Mouse (Mus musculus): ENCODE data around the gene Lhfpl5. TPM values are rescaled to one million over a fixed set of nuclear protein-coding genes. Genes with fewer than 3 reads are reported as not detected.
"Not testable (repeated sequence)": the region's sequence is repeated elsewhere in the genome, so short reads cannot be mapped to it uniquely, and the experiment has no call there.

Lhfpl5 gene
- polyA plus RNA-seq, 1 experiment from 2014 or later: 0.61 TPM

GRCm38 (mm10) chr17:28546925-28547324 is 28.5 kb upstream of the Lhfpl5 start:
- 89% methylated on average over 1 of the region's 1 CpGs for WGBS
- Histone ChIP-seq H3K36me3 (ENCODE audit: insufficient read depth, low read length) (no peaks in the 10 kb centered on the region), H3K27ac (ENCODE audit: low read length) (no peak overlapping the region), H3K4me3 (ENCODE audit: low read length) (no peak overlapping the region), H3K9me3 (ENCODE audit: low read length) (peaks cover 1% of the 10 kb centered on the region; the same call in 1 of the 2 replicates), H3K9ac (replicated peaks; ENCODE audit: low read length) (no peak overlapping the region), H3K4me2 (replicated peaks; ENCODE audit: low read depth, low read length) (no peak overlapping the region), H3K4me1 (ENCODE audit: insufficient read depth, low read length) (no peaks in the 10 kb centered on the region), H3K27me3 (ENCODE audit: insufficient read depth, low read length) (no peaks in the 10 kb centered on the region)
- ATAC-seq (ENCODE audit: low FRiP score, low TSS enrichment): no peak

- Histone ChIP-seq H3K27ac (ENCODE audit: low read length) (no peak overlapping the region), H3K4me1 (ENCODE audit: insufficient read depth, low read length) (no peaks in the 10 kb centered on the region; the same call in 1 of the 2 replicates), H3K4me3 (ENCODE audit: low read length) (no peak overlapping the region), H3K9me3 (ENCODE audit: low read length) (no peaks in the 10 kb centered on the region), H3K4me2 (replicated peaks; ENCODE audit: low read depth, low read length) (no peak overlapping the region), H3K36me3 (ENCODE audit: insufficient read depth, low read length) (no peaks in the 10 kb centered on the region), H3K27me3 (ENCODE audit: insufficient read depth, low read length) (no peaks in the 10 kb centered on the region), H3K9ac (replicated peaks; ENCODE audit: low read length) (no peak overlapping the region)
- 59% methylated on average over 11 of the region's 11 CpGs for WGBS
- ATAC-seq (ENCODE audit: low FRiP score, low TSS enrichment): no peak
Observed at GRCm38 (mm10) chr17:28548550-28548949, 26.9 kb upstream of the Lhfpl5 start.

- WGBS: 75% methylated on average over 14 of the region's 14 CpGs
- H3K4me2 ChIP-seq (replicated peaks; ENCODE audit: low read depth, low read length): no peak within 1 kb of the TSS
- no peak within 1 kb of the TSS for H3K9ac ChIP-seq (replicated peaks; ENCODE audit: low read length)
- no peak within 1 kb of the TSS for H3K27ac ChIP-seq (ENCODE audit: low read length)
- no peaks in the 10 kb centered on the region; the same call in 1 of the 2 replicates for H3K4me1 ChIP-seq (ENCODE audit: insufficient read depth, low read length)
- no peaks in the 10 kb centered on the region for H3K27me3 ChIP-seq (ENCODE audit: insufficient read depth, low read length)
- H3K9me3 ChIP-seq (ENCODE audit: low read length): no peaks in the 10 kb centered on the region
- no peaks in the 10 kb centered on the region for H3K36me3 ChIP-seq (ENCODE audit: insufficient read depth, low read length)
- no peak within 1 kb of the TSS for H3K4me3 ChIP-seq (ENCODE audit: low read length)
- ATAC-seq (ENCODE audit: low FRiP score, low TSS enrichment): no peak
Observed at GRCm38 (mm10) chr17:28549111-28549510, 26.3 kb upstream of the Lhfpl5 start, which contains the start of gene Clpsl2. Clpsl2 (plus strand) TSS chr17:28549411.

GRCm38 (mm10) chr17:28553040-28553793 is 22.2 kb upstream of the Lhfpl5 start:
- H3K27me3 ChIP-seq (ENCODE audit: insufficient read depth, low read length): no peaks in the 10 kb centered on the region
- WGBS: 7% methylated on average over 14 of the region's 14 CpGs
- H3K9ac ChIP-seq (replicated peaks; ENCODE audit: low read length): no peak overlapping the region
- H3K4me1 ChIP-seq (ENCODE audit: insufficient read depth, low read length): no peaks in the 10 kb centered on the region; the same call in 1 of the 2 replicates
- no peak overlapping the region for H3K4me3 ChIP-seq (ENCODE audit: low read length)
- no peak overlapping the region for H3K4me2 ChIP-seq (replicated peaks; ENCODE audit: low read depth, low read length)
- H3K27ac ChIP-seq (ENCODE audit: low read length): no peak overlapping the region
- H3K9me3 ChIP-seq (ENCODE audit: low read length): no peaks in the 10 kb centered on the region
- no peak for ATAC-seq (ENCODE audit: low FRiP score, low TSS enrichment)
- H3K36me3 ChIP-seq (ENCODE audit: insufficient read depth, low read length): no peaks in the 10 kb centered on the region

- H3K36me3 ChIP-seq (ENCODE audit: insufficient read depth, low read length); H3K27ac ChIP-seq (ENCODE audit: low read length); H3K27me3 ChIP-seq (ENCODE audit: insufficient read depth, low read length); H3K9ac ChIP-seq (replicated peaks; ENCODE audit: low read length); H3K4me3 ChIP-seq (ENCODE audit: low read length); H3K4me2 ChIP-seq (replicated peaks; ENCODE audit: low read depth, low read length); ATAC-seq (ENCODE audit: low FRiP score, low TSS enrichment); H3K9me3 ChIP-seq (ENCODE audit: low read length); H3K4me1 ChIP-seq (ENCODE audit: insufficient read depth, low read length): not testable (repeated sequence)
- 95% methylated on average over 4 of the region's 4 CpGs for WGBS
Observed at GRCm38 (mm10) chr17:28554021-28554420, 21.4 kb upstream of the Lhfpl5 start.

GRCm38 (mm10) chr17:28556635-28557396 is 18.6 kb upstream of the Lhfpl5 start:
- Histone ChIP-seq H3K4me2 (replicated peaks; ENCODE audit: low read depth, low read length) (no peak overlapping the region), H3K9me3 (ENCODE audit: low read length) (no peaks in the 10 kb centered on the region), H3K4me1 (ENCODE audit: insufficient read depth, low read length) (no peaks in the 10 kb centered on the region; the same call in 1 of the 2 replicates), H3K27me3 (ENCODE audit: insufficient read depth, low read length) (no peaks in the 10 kb centered on the region), H3K27ac (ENCODE audit: low read length) (no peak overlapping the region), H3K36me3 (ENCODE audit: insufficient read depth, low read length) (no peaks in the 10 kb centered on the region), H3K9ac (replicated peaks; ENCODE audit: low read length) (no peak overlapping the region), H3K4me3 (ENCODE audit: low read length) (no peak overlapping the region)
- no peak for ATAC-seq (ENCODE audit: low FRiP score, low TSS enrichment)
- WGBS: 49% methylated on average over 6 of the region's 6 CpGs

- Histone ChIP-seq H3K4me3 (ENCODE audit: low read length) (no peak overlapping the region), H3K9ac (replicated peaks; ENCODE audit: low read length) (no peak overlapping the region), H3K9me3 (ENCODE audit: low read length) (no peaks in the 10 kb centered on the region), H3K36me3 (ENCODE audit: insufficient read depth, low read length) (no peaks in the 10 kb centered on the region), H3K4me1 (ENCODE audit: insufficient read depth, low read length) (no peaks in the 10 kb centered on the region; the same call in 1 of the 2 replicates), H3K27me3 (ENCODE audit: insufficient read depth, low read length) (no peaks in the 10 kb centered on the region), H3K27ac (ENCODE audit: low read length) (no peak overlapping the region), H3K4me2 (replicated peaks; ENCODE audit: low read depth, low read length) (no peak overlapping the region)
- no peak for ATAC-seq (ENCODE audit: low FRiP score, low TSS enrichment)
- 66% methylated on average over 6 of the region's 6 CpGs for WGBS
Observed at GRCm38 (mm10) chr17:28557772-28558171, 17.7 kb upstream of the Lhfpl5 start.

GRCm38 (mm10) chr17:28560598-28560997 is 14.8 kb upstream of the Lhfpl5 start, which contains the start of gene Clps:
Clps (minus strand) TSS chr17:28560766.
- no peaks in the 10 kb centered on the region for H3K9me3 ChIP-seq (ENCODE audit: low read length)
- no peaks in the 10 kb centered on the region for H3K36me3 ChIP-seq (ENCODE audit: insufficient read depth, low read length)
- H3K4me2 ChIP-seq (replicated peaks; ENCODE audit: low read depth, low read length): no peak within 1 kb of the TSS
- no peaks in the 10 kb centered on the region for H3K27me3 ChIP-seq (ENCODE audit: insufficient read depth, low read length)
- H3K4me1 ChIP-seq (ENCODE audit: insufficient read depth, low read length): no peaks in the 10 kb centered on the region
- no peak within 1 kb of the TSS for H3K27ac ChIP-seq (ENCODE audit: low read length)
- ATAC-seq (ENCODE audit: low FRiP score, low TSS enrichment): no peak
- H3K4me3 ChIP-seq (ENCODE audit: low read length): no peak within 1 kb of the TSS
- 85% methylated on average over 4 of the region's 4 CpGs for WGBS
- H3K9ac ChIP-seq (replicated peaks; ENCODE audit: low read length): no peak within 1 kb of the TSS

- Histone ChIP-seq H3K4me1 (ENCODE audit: insufficient read depth, low read length) (no peaks in the 10 kb centered on the region), H3K4me3 (ENCODE audit: low read length) (no peak overlapping the region), H3K27ac (ENCODE audit: low read length) (no peak overlapping the region), H3K27me3 (ENCODE audit: insufficient read depth, low read length) (no peaks in the 10 kb centered on the region), H3K4me2 (replicated peaks; ENCODE audit: low read depth, low read length) (no peak overlapping the region), H3K9me3 (ENCODE audit: low read length) (no peaks in the 10 kb centered on the region), H3K36me3 (ENCODE audit: insufficient read depth, low read length) (no peaks in the 10 kb centered on the region), H3K9ac (replicated peaks; ENCODE audit: low read length) (no peak overlapping the region)
- no peak for ATAC-seq (ENCODE audit: low FRiP score, low TSS enrichment)
- 56% methylated on average over 7 of the region's 7 CpGs for WGBS
Observed at GRCm38 (mm10) chr17:28561613-28562012, 13.8 kb upstream of the Lhfpl5 start.

- H3K27me3 ChIP-seq (ENCODE audit: insufficient read depth, low read length): no peaks in the 10 kb centered on the region
- no peak overlapping the region for H3K27ac ChIP-seq (ENCODE audit: low read length)
- H3K4me3 ChIP-seq (ENCODE audit: low read length): no peak overlapping the region
- ATAC-seq (ENCODE audit: low FRiP score, low TSS enrichment): no peak
- no peaks in the 10 kb centered on the region for H3K4me1 ChIP-seq (ENCODE audit: insufficient read depth, low read length)
- H3K36me3 ChIP-seq (ENCODE audit: insufficient read depth, low read length): no peaks in the 10 kb centered on the region
- H3K9me3 ChIP-seq (ENCODE audit: low read length): no peaks in the 10 kb centered on the region
- H3K9ac ChIP-seq (replicated peaks; ENCODE audit: low read length): no peak overlapping the region
- no peak overlapping the region for H3K4me2 ChIP-seq (replicated peaks; ENCODE audit: low read depth, low read length)
Observed at GRCm38 (mm10) chr17:28565181-28565580, 10.3 kb upstream of the Lhfpl5 start.
